10 mouse cellular contexts compared by ENCODE assay signal in genomic region chr13:19682879-19683640, GRCm38 (mm10). TPM values are rescaled to one million over a fixed set of nuclear protein-coding genes. Genes with fewer than 3 reads are reported as not detected.
DNase-seq lines count a peak whose midpoint lies in the region; ATAC-seq lines count a peak whose summit lies in the region.
"Had no signal": no experiment of that assay in that cellular context is flagged by ENCODE, and none has a peak within 500 bp of the region (broad histone marks: within the 10 kb centered on the region; RNA-seq: fewer than 3 reads in every experiment).

No protein-coding gene starts in this region.

- 65% methylated on average over 8 of the region's 8 CpGs for WGBS in kidney, embryonic 15.5 days

- H3K27ac ChIP-seq in kidney, embryonic 15.5 days = no peak overlapping the region
- H3K27ac ChIP-seq: stomach, embryonic 15.5 days had no signal

- no peaks in the 10 kb centered on the region for H3K9me3 ChIP-seq in kidney, embryonic 15.5 days (replicated peaks)
- H3K9me3 ChIP-seq: stomach, embryonic 15.5 days had no signal

- no peak overlapping the region for H3K4me3 ChIP-seq in kidney, embryonic 15.5 days (replicated peaks)
- H3K4me3 ChIP-seq: stomach, embryonic 15.5 days had no signal

- no peak overlapping the region for H3K4me2 ChIP-seq in kidney, embryonic 15.5 days
- H3K4me2 ChIP-seq: stomach, embryonic 15.5 days had no signal

- DNase-seq in cerebellum, adult 9-11 months = peak; percentile 10
- no peak for DNase-seq in cerebellum, adult 11 months
- DNase-seq in 3T3-L1 (ENCODE audit: low read depth, low spot score) = peak; percentile 53
- DNase-seq in heart, adult 8-10 months (ENCODE audit: low spot score) = peak; percentile 49
- DNase-seq in layer of hippocampus, adult 9-11 months = peak; percentile 38
- no peak for DNase-seq in urinary bladder, adult 2 months (ENCODE audit: low spot score)
- DNase-seq: gastrocnemius, postnatal 25 days had no signal

- no peaks in the 10 kb centered on the region for H3K27me3 ChIP-seq in kidney, embryonic 15.5 days
- H3K27me3 ChIP-seq: stomach, embryonic 15.5 days had no signal

- no peaks in the 10 kb centered on the region for H3K36me3 ChIP-seq in kidney, embryonic 15.5 days
- H3K36me3 ChIP-seq: stomach, embryonic 15.5 days had no signal

- ATAC-seq in kidney, embryonic 15.5 days (replicated peaks; ENCODE audit: low FRiP score) = no peak
- no peak for ATAC-seq in megakaryocyte-erythroid progenitor cell, adult 5-6 weeks (replicated peaks; ENCODE audit: low FRiP score, low TSS enrichment, poor library complexity, severe bottlenecking)

- H3K4me1 ChIP-seq in kidney, embryonic 15.5 days = no peaks in the 10 kb centered on the region
- H3K4me1 ChIP-seq: stomach, embryonic 15.5 days had no signal

- no peak overlapping the region for H3K9ac ChIP-seq in kidney, embryonic 15.5 days
- H3K9ac ChIP-seq: stomach, embryonic 15.5 days had no signal

RNA-seq across cellular contexts. Expression of gene Nme8, which starts 14.5 kb away (rescaled TPM):
- not detected for total RNA-seq in heart, adult 8-10 months (2022)
- polyA plus RNA-seq in urinary bladder, adult 2 months (2012; rRNA removed) = not detected in 2 replicates
- polyA plus RNA-seq in kidney, embryonic 15.5 days (2015; fragmentation: Nextera tagmentation; extraction: Ambion mirVana) = not detected in 2 replicates
- total RNA-seq in megakaryocyte-erythroid progenitor cell, adult 5-6 weeks (2014; fragmentation: Nextera tagmentation) = not detected in 2 replicates
- total RNA-seq in megakaryocyte-erythroid progenitor cell, adult 5-6 weeks (2017) = not detected in 2 replicates
- total RNA-seq: gastrocnemius, postnatal 25 days had no signal
- polyA plus RNA-seq: stomach, embryonic 15.5 days had no signal

Comparison
In these comparisons a context has a peak if more than half of its experiments do, and no peak if none do; other contexts are left out.
1. DNase-seq: peak in cerebellum, adult 9-11 months (single experiment), 3T3-L1 (single experiment), heart, adult 8-10 months (single experiment) and layer of hippocampus, adult 9-11 months (single experiment); none in cerebellum, adult 11 months (single experiment) and urinary bladder, adult 2 months (single experiment).